Mouse (Mus musculus) embryonic facial prominence, embryonic 11.5 days (tissue): ENCODE measurements at regions not wholly inside any gene's neighbourhood (a gene's known extent, or its start where the extent isn't known, plus 50 kb on each side); places are given as distances from the start of the nearest gene placed in this dataset.
"Not testable (repeated sequence)": the region's sequence is repeated elsewhere in the genome, so short reads cannot be mapped to it uniquely, and the experiment has no call there.

ENCODE experiments used
- ATAC-seq: fragments of 200-750 bp; cut with Nextera tagmentation; replicated peaks from 2 replicates; pipeline ENCODE4 v1.8.0; 2017; ENCODE audit warnings: low read depth; ENCODE audit not compliant: insufficient number of reproducible peaks, low FRiP score, low TSS enrichment
- DNase-seq: peaks from one replicate; pipeline ENCODE4 v3.0.0-alpha.2; 2015; ENCODE audit warnings: low spot score
- H3K27ac ChIP-seq: fragments of 300-500 bp; sonication (generic); replicated peaks from 2 replicates; pipeline ENCODE4 v1.5.1; 2014; ENCODE audit warnings: mild to moderate bottlenecking, low read depth, low read length, control low read depth
- H3K27me3 ChIP-seq: fragments of 300-500 bp; sonication (generic); 2 replicates; pipeline ENCODE4 v1.6.1; 2014; ENCODE audit warnings: mild to moderate bottlenecking, low read length, moderate library complexity, mixed read lengths; ENCODE audit not compliant: control insufficient read depth, insufficient read depth
- H3K36me3 ChIP-seq: fragments of 300-500 bp; sonication (generic); replicated peaks from 2 replicates; pipeline ENCODE4 v1.6.1; 2014; ENCODE audit warnings: low read depth, mild to moderate bottlenecking, low read length, moderate library complexity, mixed read lengths; ENCODE audit not compliant: control insufficient read depth, insufficient read depth
- H3K4me1 ChIP-seq: fragments of 300-500 bp; sonication (generic); 2 replicates; pipeline ENCODE4 v1.6.1; 2014; ENCODE audit warnings: low read length, mixed read lengths; ENCODE audit not compliant: control insufficient read depth, insufficient read depth
- H3K4me2 ChIP-seq: fragments of 300-500 bp; sonication (generic); 2 replicates; pipeline ENCODE4 v1.6.1; 2014; ENCODE audit warnings: low read depth, mild to moderate bottlenecking, control low read depth, low read length, moderate library complexity
- H3K4me3 ChIP-seq: fragments of 300-500 bp; sonication (generic); 2 replicates; pipeline ENCODE4 v1.5.1; 2014; ENCODE audit warnings: low read depth, low read length, control low read depth
- H3K9ac ChIP-seq: fragments of 300-500 bp; sonication (generic); replicated peaks from 2 replicates; pipeline ENCODE4 v1.6.1; 2014; ENCODE audit warnings: mild to moderate bottlenecking, control low read depth, low read length
- H3K9me3 ChIP-seq: fragments of 300-500 bp; sonication (generic); replicated peaks from 2 replicates; pipeline ENCODE4 v1.6.1; 2016; ENCODE audit warnings: mild to moderate bottlenecking, low read length, inconsistent platforms, mixed read lengths; ENCODE audit not compliant: control insufficient read depth
- WGBS: fragments of 180-500 bp; shearing (Covaris S2); extraction: QIAGEN DNeasy Blood & Tissue Kit; methylation state at CpG from one replicate; pipeline ENCODE4 v1.1.7; 2014; 5-methylcytosine and 5-hydroxymethylcytosine counted together

- no peaks in the 10 kb centered on the region for H3K27me3 ChIP-seq
- DNase-seq (peak; percentile 4), ATAC-seq (no peak)
- no peak overlapping the region for H3K27ac ChIP-seq
- no peak overlapping the region for H3K4me3 ChIP-seq
- H3K4me1 ChIP-seq, result no peaks in the 10 kb centered on the region
- no peaks in the 10 kb centered on the region for H3K36me3 ChIP-seq
- 87% methylated on average over 3 of the region's 3 CpGs for WGBS
- H3K4me2 ChIP-seq, result no peak overlapping the region
- no peaks in the 10 kb centered on the region for H3K9me3 ChIP-seq
- no peak overlapping the region for H3K9ac ChIP-seq
These were observed 816.3 kb downstream of the Cypt12 start for GRCm38 (mm10) chr3:18764301-18765078.

GRCm38 (mm10) chr3:18778481-18778880, 830.3 kb downstream of the Cypt12 start:
- Histone ChIP-seq H3K9me3 (no peaks in the 10 kb centered on the region), H3K4me1 (no peaks in the 10 kb centered on the region), H3K4me2 (no peak overlapping the region), H3K9ac (no peak overlapping the region), H3K36me3 (no peaks in the 10 kb centered on the region), H3K27me3 (no peaks in the 10 kb centered on the region), H3K4me3 (no peak overlapping the region), H3K27ac (no peak overlapping the region)
- peak; percentile 44 for DNase-seq
- ATAC-seq, result no peak
- 44% methylated on average over 1 of the region's 1 CpGs for WGBS

- Histone ChIP-seq H3K4me1 (no peaks in the 10 kb centered on the region), H3K4me3 (no peak overlapping the region), H3K36me3 (no peaks in the 10 kb centered on the region), H3K27ac (no peak overlapping the region), H3K4me2 (no peak overlapping the region), H3K27me3 (no peaks in the 10 kb centered on the region), H3K9ac (no peak overlapping the region), H3K9me3 (no peaks in the 10 kb centered on the region)
- no peak for DNase-seq
- ATAC-seq, result no peak
- WGBS, result 75% methylated on average over 8 of the region's 8 CpGs
These were observed 839.4 kb downstream of the Cypt12 start for GRCm38 (mm10) chr3:18787531-18788176.

GRCm38 (mm10) chr3:18802794-18803193, 825.7 kb downstream of the 1700064H15Rik start:
- no peak overlapping the region for H3K4me2 ChIP-seq
- DNase-seq (no peak), ATAC-seq (no peak)
- no peaks in the 10 kb centered on the region for H3K27me3 ChIP-seq
- H3K4me3 ChIP-seq, result no peak overlapping the region
- H3K9ac ChIP-seq, result no peak overlapping the region
- no peaks in the 10 kb centered on the region for H3K9me3 ChIP-seq
- H3K36me3 ChIP-seq, result no peaks in the 10 kb centered on the region
- 73% methylated on average over 3 of the region's 3 CpGs for WGBS
- no peaks in the 10 kb centered on the region for H3K4me1 ChIP-seq
- H3K27ac ChIP-seq, result no peak overlapping the region

GRCm38 (mm10) chr3:18828788-18829320, 799.6 kb downstream of the 1700064H15Rik start:
- not testable (repeated sequence) for H3K4me1 ChIP-seq, H3K27ac ChIP-seq, H3K4me2 ChIP-seq, DNase-seq, H3K4me3 ChIP-seq, H3K27me3 ChIP-seq, H3K9ac ChIP-seq, H3K9me3 ChIP-seq, ATAC-seq, H3K36me3 ChIP-seq
- 39% methylated on average over 2 of the region's 2 CpGs for WGBS

- ATAC-seq (no peak), DNase-seq (no peak)
- Histone ChIP-seq H3K27ac (no peak overlapping the region), H3K9me3 (no peaks in the 10 kb centered on the region), H3K36me3 (no peaks in the 10 kb centered on the region), H3K4me1 (no peaks in the 10 kb centered on the region), H3K4me3 (no peak overlapping the region), H3K27me3 (no peaks in the 10 kb centered on the region), H3K4me2 (no peak overlapping the region), H3K9ac (no peak overlapping the region)
- 59% methylated on average over 4 of the region's 4 CpGs for WGBS
These were observed 760.2 kb downstream of the 1700064H15Rik start for GRCm38 (mm10) chr3:18868117-18868739.

GRCm38 (mm10) chr3:18868758-18869157, 759.7 kb downstream of the 1700064H15Rik start:
- DNase-seq, result no peak
- H3K4me1 ChIP-seq, result no peaks in the 10 kb centered on the region
- WGBS, result 34% methylated on average over 2 of the region's 2 CpGs
- no peak overlapping the region for H3K9ac ChIP-seq
- no peak overlapping the region for H3K27ac ChIP-seq
- H3K27me3 ChIP-seq, result no peaks in the 10 kb centered on the region
- no peaks in the 10 kb centered on the region for H3K36me3 ChIP-seq
- H3K4me3 ChIP-seq, result no peak overlapping the region
- no peaks in the 10 kb centered on the region for H3K9me3 ChIP-seq
- no peak for ATAC-seq
- H3K4me2 ChIP-seq, result no peak overlapping the region

GRCm38 (mm10) chr3:18877060-18877459, 751.4 kb downstream of the 1700064H15Rik start:
- no peaks in the 10 kb centered on the region for H3K4me1 ChIP-seq
- 90% methylated on average over 1 of the region's 1 CpGs for WGBS
- H3K27me3 ChIP-seq, result no peaks in the 10 kb centered on the region
- DNase-seq (no peak), ATAC-seq (no peak)
- H3K9ac ChIP-seq, result no peak overlapping the region
- no peaks in the 10 kb centered on the region for H3K36me3 ChIP-seq
- H3K27ac ChIP-seq, result no peak overlapping the region
- no peak overlapping the region for H3K4me2 ChIP-seq
- H3K9me3 ChIP-seq, result no peaks in the 10 kb centered on the region
- no peak overlapping the region for H3K4me3 ChIP-seq
